Mouse (Mus musculus) thymus, adult 2 months (tissue): ENCODE results near the gene Srp68.

Experiments
- CTCF ChIP-seq: fragments of 200-500 bp; IDR thresholded peaks from 2 replicates; pipeline ENCODE4 v1.5.1; 2012; ENCODE audit warnings: mild to moderate bottlenecking, control low read depth, low read length, moderate library complexity, borderline replicate concordance; ENCODE audit not compliant: control insufficient read depth, poor library complexity, insufficient read depth; ENCODE audit errors: extremely low read depth
- POLR2A ChIP-seq: fragments of 200-500 bp; IDR thresholded peaks from 2 replicates; pipeline ENCODE4 v1.6.1; 2012; ENCODE audit warnings: mild to moderate bottlenecking, low read length, control low read depth, moderate library complexity; ENCODE audit not compliant: control insufficient read depth, poor library complexity, insufficient read depth; ENCODE audit errors: extremely low read depth

DNA sequence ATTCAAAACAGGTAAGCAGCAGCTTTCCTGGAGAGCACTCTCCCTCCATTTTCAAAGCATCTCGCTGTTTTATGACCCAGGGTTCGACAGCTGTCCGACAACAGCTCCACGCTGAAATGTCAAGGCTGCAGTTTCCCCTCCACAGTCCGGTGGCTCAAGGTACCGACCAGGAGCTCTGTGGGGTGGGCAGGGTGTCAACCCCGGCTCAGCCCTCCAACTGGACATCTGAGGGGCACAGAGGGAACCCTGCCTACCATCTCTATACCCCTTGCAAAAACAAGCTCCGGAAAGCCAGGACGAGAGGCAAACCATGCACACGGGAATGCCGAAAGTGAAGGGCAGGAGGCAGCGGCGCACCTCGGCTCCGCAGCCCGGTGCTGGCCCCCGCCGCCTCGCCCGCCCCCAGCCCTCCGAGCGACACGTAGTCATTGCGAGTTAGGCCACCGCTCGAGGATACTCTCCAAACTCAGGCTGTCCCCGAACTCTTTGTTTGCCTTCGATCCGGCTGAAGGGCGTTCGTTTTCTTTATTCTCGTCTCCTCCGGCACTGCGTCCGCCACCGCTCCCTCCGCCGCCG, 460 bp downstream of the Srp68 start:
- TF ChIP-seq CTCF, result no peak
- TF ChIP-seq POLR2A, result no peak
